Mouse (Mus musculus): Measurements from ENCODE around the gene Gm1673.

Gm1673 gene

DNA sequence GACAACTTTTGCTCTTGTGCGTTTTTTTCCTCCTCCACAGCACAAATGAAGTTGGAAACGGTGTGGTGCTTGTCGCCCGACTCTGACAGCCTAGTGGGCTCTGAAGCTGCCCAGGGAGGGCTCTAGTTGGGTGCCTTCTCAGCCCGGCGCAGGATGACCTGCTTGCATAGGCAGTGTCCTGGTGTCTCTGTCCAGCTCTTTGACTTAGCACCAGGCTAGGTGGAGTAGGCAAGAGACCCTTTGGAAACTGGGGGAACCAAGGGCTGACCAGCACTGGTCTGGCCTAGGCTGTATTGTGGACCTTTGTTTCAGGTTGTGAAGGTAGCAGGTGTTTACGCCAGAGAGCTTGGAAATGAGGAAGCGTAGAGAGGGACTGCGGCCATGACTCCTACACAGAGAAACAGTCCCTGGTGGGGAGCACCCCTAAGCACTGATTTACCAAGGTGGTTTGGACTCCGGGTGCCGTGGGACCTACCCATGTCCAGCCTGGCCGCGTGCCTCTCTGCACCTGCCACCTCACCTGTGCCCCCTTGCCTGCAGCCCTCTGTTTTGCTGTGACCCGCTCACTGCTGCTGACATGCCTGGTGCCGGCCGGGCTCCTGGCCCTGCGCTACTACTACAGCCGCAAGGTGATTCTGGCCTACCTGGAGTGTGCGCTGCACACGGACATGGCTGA, 14.7 kb downstream of the Gm1673 start:
- peak; percentile 89 for DNase-seq

GRCm38 (mm10) chr5:33998505-33998877, 15.3 kb downstream of the Gm1673 start:
- no peak for DNase-seq

DNA sequence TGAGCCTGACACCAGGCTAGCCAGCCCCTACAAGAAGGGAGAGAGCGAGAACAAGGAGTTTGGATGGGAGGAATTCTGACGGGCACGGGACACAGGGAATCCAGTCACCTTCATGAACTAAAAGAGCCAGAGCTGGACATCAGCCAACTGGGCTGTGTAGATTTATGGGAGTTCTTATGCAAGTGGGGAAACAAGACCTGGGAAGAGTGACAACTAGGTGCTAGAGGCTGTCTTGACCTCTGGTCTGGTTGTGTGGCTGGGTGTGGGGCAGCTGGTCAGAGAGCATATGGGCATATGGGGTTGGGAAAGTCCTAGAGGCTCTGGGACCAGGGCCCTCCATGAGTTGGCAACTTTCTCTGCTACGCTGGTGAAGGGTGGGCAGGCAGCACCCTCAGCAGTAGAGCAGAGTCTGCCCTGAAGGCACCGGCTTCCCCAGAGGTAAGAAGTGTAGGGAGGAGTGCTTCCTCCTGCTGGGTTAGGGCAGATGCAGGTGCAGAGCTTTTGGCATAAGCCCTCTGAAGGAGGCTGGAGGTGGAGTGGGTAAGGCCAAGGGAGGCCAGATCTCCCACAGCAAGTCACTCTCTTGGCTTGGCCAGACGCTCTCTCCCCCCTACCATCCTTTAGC, 16.3 kb downstream of the Gm1673 start:
- DNase-seq, result peak; percentile 85

DNA sequence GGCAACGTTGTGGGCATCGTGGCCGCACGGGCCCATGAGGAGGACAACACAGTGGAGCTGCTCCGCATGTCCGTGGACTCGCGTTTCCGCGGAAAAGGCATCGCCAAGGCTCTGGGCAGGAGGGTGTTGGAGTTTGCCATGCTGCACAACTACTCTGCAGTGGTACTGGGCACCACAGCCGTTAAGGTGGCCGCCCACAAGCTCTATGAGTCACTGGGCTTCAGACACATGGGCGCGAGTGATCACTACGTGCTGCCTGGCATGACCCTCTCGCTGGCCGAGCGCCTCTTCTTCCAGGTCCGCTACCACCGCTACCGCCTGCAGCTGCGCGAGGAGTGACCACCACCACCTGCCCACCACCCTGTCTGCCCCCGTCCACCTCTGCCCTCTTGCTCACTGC, 17.6 kb downstream of the Gm1673 start:
- peak; percentile 83 for DNase-seq

GRCm38 (mm10) chr5:34001401-34001800, 18.2 kb downstream of the Gm1673 start:
- DNase-seq, result peak; percentile 84

- peak; percentile 81 for DNase-seq
Measured at GRCm38 (mm10) chr5:34002636-34003035, 19.4 kb downstream of the Gm1673 start.

- peak; percentile 82 for DNase-seq
Measured at GRCm38 (mm10) chr5:34004618-34005017, 21.4 kb downstream of the Gm1673 start.

- peak; percentile 87 for DNase-seq
Measured at GRCm38 (mm10) chr5:34006832-34007231, 23.6 kb downstream of the Gm1673 start.

DNA sequence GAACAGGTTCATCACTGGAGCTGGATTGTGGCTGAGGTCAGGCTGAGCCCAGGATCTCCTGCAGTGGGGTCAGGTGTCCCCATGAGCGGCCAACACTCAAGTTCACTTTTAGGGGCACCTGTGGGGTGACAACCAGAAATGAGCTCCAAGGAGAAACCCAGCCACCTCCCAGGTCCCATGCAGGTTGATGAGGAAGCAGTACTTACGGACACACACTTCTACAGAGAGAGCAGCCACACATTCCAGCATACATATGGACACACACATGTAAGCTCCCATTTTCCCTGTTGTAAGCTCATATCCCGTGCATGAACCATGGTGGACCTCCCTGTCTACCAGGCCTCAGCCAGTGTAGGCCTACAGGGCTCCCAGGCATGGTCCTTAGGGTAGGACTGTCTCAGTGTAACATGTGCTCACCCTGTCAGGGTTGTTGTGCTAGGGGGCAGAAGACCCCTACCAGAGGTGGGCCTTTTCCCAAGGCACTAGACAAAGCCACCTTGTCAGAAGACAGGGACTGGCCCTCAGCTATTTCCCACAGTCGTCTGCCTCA, 24.2 kb downstream of the Gm1673 start:
- peak; percentile 79 for DNase-seq

DNA sequence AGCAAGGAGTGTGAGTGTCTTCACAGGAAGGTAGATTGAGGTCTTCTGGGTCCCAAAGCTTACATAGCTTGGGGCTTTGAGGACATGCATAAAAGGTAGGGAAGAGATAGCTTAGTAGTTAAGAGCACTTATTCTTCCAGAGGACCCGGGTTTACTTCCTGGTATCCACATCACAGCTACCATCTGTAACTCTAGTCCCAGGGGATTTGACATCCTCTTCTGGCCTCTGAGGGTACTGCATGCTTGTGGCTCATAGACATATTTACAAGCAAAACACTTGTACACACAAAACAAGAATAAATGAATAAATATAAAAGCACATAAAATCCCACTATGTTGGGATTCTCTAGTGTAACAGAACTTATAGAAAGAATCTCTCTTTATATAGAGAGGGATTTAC, 31.4 kb downstream of the Gm1673 start:
- DNase-seq, result no peak

GRCm38 (mm10) chr5:34018968-34019367, 35.7 kb downstream of the Gm1673 start:
- DNase-seq, result peak; percentile 61

- DNase-seq, result peak; percentile 80
Measured at GRCm38 (mm10) chr5:34030101-34030500, 46.9 kb downstream of the Gm1673 start.

GRCm38 (mm10) chr5:34031022-34031421, 47.8 kb downstream of the Gm1673 start:
- peak; percentile 66 for DNase-seq

GRCm38 (mm10) chr5:34032520-34032919, 49.3 kb downstream of the Gm1673 start:
- peak; percentile 78 for DNase-seq
